Mouse (Mus musculus) hindbrain, embryonic 15.5 days (tissue): ENCODE measurements around the gene Pou2f3. TPM values are rescaled to one million over a fixed set of nuclear protein-coding genes. Genes with fewer than 3 reads are reported as not detected.

Experiments used
- ATAC-seq: fragments of 200-750 bp; cut with Nextera tagmentation; 2 replicates; pipeline ENCODE4 v1.8.0; 2017; ENCODE audit warnings: low read depth, moderate number of reproducible peaks, moderate TSS enrichment; ENCODE audit not compliant: low FRiP score
- H3K27ac ChIP-seq: fragments of 300-500 bp; sonication (generic); replicated peaks from 2 replicates; pipeline ENCODE4 v1.5.1; 2015; ENCODE audit warnings: mild to moderate bottlenecking, inconsistent platforms
- H3K27me3 ChIP-seq: fragments of 300-500 bp; sonication (generic); 2 replicates; pipeline ENCODE4 v1.6.1; 2015; ENCODE audit warnings: control low read depth, inconsistent platforms
- H3K36me3 ChIP-seq: fragments of 300-500 bp; sonication (generic); 2 replicates; pipeline ENCODE4 v1.6.1; 2015; ENCODE audit warnings: control low read depth, inconsistent platforms
- H3K4me1 ChIP-seq: fragments of 300-500 bp; sonication (generic); replicated peaks from 2 replicates; pipeline ENCODE4 v1.6.1; 2015; ENCODE audit warnings: control low read depth, inconsistent platforms
- H3K4me2 ChIP-seq: fragments of 300-500 bp; sonication (generic); 2 replicates; pipeline ENCODE4 v1.6.1; 2015; ENCODE audit warnings: moderate library complexity, mild to moderate bottlenecking, inconsistent platforms
- H3K4me3 ChIP-seq: fragments of 300-500 bp; sonication (generic); 2 replicates; pipeline ENCODE4 v1.5.1; 2015; ENCODE audit warnings: mild to moderate bottlenecking, inconsistent platforms
- H3K9ac ChIP-seq: fragments of 300-500 bp; sonication (generic); 2 replicates; pipeline ENCODE4 v1.6.1; 2015; ENCODE audit warnings: inconsistent platforms
- H3K9me3 ChIP-seq: fragments of 300-500 bp; sonication (generic); 2 replicates; pipeline ENCODE4 v1.6.1; 2016; ENCODE audit warnings: control low read depth, inconsistent platforms
- WGBS: fragments of 180-500 bp; shearing (Covaris S2); methylation state at CpG from one replicate; pipeline ENCODE4 v1.1.7; 2015; 5-methylcytosine and 5-hydroxymethylcytosine counted together
- polyA plus RNA-seq: library from polyadenylated mRNA; unstranded; fragments of >200 nt; fragmentation: Nextera tagmentation; extraction: Ambion mirVana; gene quantifications from 2 replicates; pipeline ENCODE4 v1.2.1, GENCODE M21; 2015

The Pou2f3 gene
- polyA plus RNA-seq, 1 experiment from 2014 or later, result 0.05 TPM

DNA sequence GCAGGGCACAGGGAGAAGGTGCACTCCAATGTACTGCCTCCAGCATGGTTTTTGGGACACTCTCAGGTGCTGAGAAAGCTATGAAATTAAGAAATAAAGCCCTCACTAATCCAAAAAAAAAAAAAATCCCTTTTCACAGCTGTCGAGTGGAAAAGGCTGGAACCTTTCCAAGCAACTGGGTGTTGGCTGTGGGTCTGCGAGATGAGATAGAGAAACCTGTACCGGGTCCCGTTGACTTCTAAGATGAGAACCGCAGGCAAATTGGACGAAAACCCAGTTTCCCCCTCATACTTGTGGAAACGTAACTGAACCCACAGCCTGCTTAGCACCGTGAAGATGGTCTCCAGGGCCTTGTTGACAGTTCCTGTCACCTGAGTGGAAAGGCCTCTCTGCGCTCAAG lies 59.2 kb downstream of the Pou2f3 start:
- Histone ChIP-seq H3K4me1 (peaks cover 6% of the 10 kb centered on the region; the same call in 1 of the 2 replicates), H3K27me3 (no peaks in the 10 kb centered on the region), H3K4me2 (no peak overlapping the region), H3K27ac (no peak overlapping the region), H3K36me3 (no peaks in the 10 kb centered on the region), H3K9me3 (no peaks in the 10 kb centered on the region), H3K4me3 (no peak overlapping the region), H3K9ac (no peak overlapping the region)
- no peak for ATAC-seq
- WGBS, result 77% methylated on average over 9 of the region's 9 CpGs

- WGBS, result 52% methylated on average over 10 of the region's 10 CpGs
- Histone ChIP-seq H3K36me3 (no peaks in the 10 kb centered on the region), H3K9ac (no peak overlapping the region), H3K27me3 (no peaks in the 10 kb centered on the region), H3K9me3 (no peaks in the 10 kb centered on the region), H3K4me3 (no peak overlapping the region), H3K27ac (no peak overlapping the region), H3K4me2 (no peak overlapping the region), H3K4me1 (peaks cover 6% of the 10 kb centered on the region; the same call in 1 of the 2 replicates)
- ATAC-seq, result no peak
Measured at GRCm38 (mm10) chr9:43150075-43150474, 60.1 kb downstream of the Pou2f3 start.

- Histone ChIP-seq H3K36me3 (no peaks in the 10 kb centered on the region), H3K27me3 (no peaks in the 10 kb centered on the region), H3K4me3 (no peak overlapping the region), H3K27ac (no peak overlapping the region), H3K4me2 (no peak overlapping the region), H3K9me3 (no peaks in the 10 kb centered on the region), H3K9ac (no peak overlapping the region), H3K4me1 (peaks cover 6% of the 10 kb centered on the region; the same call in 1 of the 2 replicates)
- no peak for ATAC-seq
- 87% methylated on average over 3 of the region's 3 CpGs for WGBS
Measured at GRCm38 (mm10) chr9:43149498-43149897, 60.7 kb downstream of the Pou2f3 start.

DNA sequence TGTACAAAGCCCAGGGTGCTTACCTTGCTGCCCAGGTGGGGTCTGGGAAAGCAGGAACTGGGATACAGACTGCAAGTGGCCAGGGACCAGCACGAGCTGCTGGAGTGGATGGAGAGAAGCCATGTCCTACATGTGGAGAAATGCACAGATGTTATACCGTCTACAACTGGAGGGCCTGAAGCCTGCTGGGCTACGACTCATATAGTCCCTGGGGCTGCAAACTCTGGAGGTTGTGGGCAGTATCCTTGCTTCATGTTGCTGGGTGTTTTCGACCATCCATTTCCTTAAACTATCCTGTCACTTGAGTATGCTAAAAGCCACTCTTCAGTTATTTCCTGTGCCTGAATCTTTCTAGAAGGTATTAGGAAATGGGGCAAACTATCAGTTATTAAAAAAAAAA lies 65.0 kb downstream of the Pou2f3 start:
- ATAC-seq, result no peak

GRCm38 (mm10) chr9:43144206-43144810 lies 65.9 kb downstream of the Pou2f3 start:
- WGBS, result 74% methylated on average over 12 of the region's 12 CpGs
- H3K4me2 ChIP-seq, result no peak overlapping the region
- no peak overlapping the region for H3K4me3 ChIP-seq
- no peak overlapping the region for H3K9ac ChIP-seq
- no peak for ATAC-seq
- no peaks in the 10 kb centered on the region for H3K9me3 ChIP-seq
- no peaks in the 10 kb centered on the region for H3K36me3 ChIP-seq
- H3K27me3 ChIP-seq, result no peaks in the 10 kb centered on the region
- H3K4me1 ChIP-seq, result 0 out of 2 replicates have a peak, but pooled peaks cover 4% of the 10 kb centered on the region
- no peak overlapping the region for H3K27ac ChIP-seq

More for the DNA sequence above, 65.0 kb downstream of the Pou2f3 start:
- Histone ChIP-seq H3K9me3 (no peaks in the 10 kb centered on the region), H3K4me3 (no peak overlapping the region), H3K4me2 (no peak overlapping the region), H3K27me3 (no peaks in the 10 kb centered on the region), H3K4me1 (peaks cover 8% of the 10 kb centered on the region; the same call in 1 of the 2 replicates), H3K9ac (no peak overlapping the region), H3K36me3 (no peaks in the 10 kb centered on the region), H3K27ac (no peak overlapping the region)
- 95% methylated on average over 4 of the region's 4 CpGs for whole genome bisulfite sequencing

DNA sequence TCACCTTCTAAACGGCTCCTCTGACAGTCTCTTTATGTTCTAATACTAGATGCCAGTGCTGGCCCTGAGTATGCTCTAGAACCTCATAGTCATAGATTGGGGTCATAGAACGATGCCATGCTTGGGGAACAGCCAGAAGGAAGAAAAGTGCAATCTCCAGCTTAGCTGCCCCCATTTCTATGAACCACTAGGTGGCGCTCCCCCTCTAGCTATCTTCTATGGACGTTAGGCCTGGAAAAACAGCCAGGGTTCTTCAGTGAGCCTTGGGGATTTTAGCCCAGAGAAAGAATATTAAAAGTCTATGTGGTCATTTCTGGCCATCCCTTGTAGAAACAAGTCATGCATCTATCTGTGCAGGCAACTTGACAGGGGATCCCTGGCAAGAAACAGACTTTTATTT lies 68.3 kb downstream of the Pou2f3 start:
- Histone ChIP-seq H3K9me3 (no peaks in the 10 kb centered on the region), H3K27ac (no peak overlapping the region), H3K4me2 (no peak overlapping the region), H3K36me3 (no peaks in the 10 kb centered on the region), H3K4me1 (0 out of 2 replicates have a peak, but pooled peaks cover 4% of the 10 kb centered on the region), H3K4me3 (no peak overlapping the region), H3K9ac (no peak overlapping the region), H3K27me3 (no peaks in the 10 kb centered on the region)
- WGBS, result 7% methylated on average over 4 of the region's 4 CpGs
- no peak for ATAC-seq

DNA sequence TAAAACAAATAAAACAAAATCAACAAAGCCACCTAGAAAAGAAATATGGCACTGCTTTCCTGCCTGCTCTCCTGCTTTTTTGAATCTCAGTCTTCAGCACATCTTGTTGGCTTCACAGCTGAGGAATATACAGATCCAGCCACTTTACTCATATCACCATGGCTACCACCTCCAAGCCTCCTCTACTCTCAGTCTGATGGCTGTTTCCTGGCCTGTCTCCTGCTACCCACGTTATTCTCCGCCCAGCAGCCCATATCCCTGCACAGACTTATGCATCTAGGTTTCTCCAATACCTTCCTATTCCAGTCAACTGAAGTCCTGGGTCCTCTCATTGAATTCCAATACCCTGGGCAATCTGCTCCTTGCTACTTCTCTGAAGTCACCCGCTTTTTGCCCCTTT lies 76.6 kb downstream of the Pou2f3 start:
- Histone ChIP-seq H3K9me3 (no peaks in the 10 kb centered on the region), H3K4me1 (peaks cover 7% of the 10 kb centered on the region; the same call in 1 of the 2 replicates), H3K36me3 (no peaks in the 10 kb centered on the region), H3K27ac (no peak overlapping the region), H3K9ac (no peak overlapping the region), H3K27me3 (no peaks in the 10 kb centered on the region), H3K4me2 (no peak overlapping the region), H3K4me3 (no peak overlapping the region)
- WGBS, result 79% methylated on average over 3 of the region's 3 CpGs
- ATAC-seq, result no peak

GRCm38 (mm10) chr9:43132380-43132779 lies 77.8 kb downstream of the Pou2f3 start:
- H3K27me3 ChIP-seq, result no peaks in the 10 kb centered on the region
- no peak overlapping the region for H3K4me2 ChIP-seq
- whole genome bisulfite sequencing, result 42% methylated on average over 4 of the region's 4 CpGs
- H3K9ac ChIP-seq, result no peak overlapping the region
- no peaks in the 10 kb centered on the region for H3K9me3 ChIP-seq
- peaks cover 7% of the 10 kb centered on the region; the same call in 1 of the 2 replicates for H3K4me1 ChIP-seq
- no peak overlapping the region for H3K4me3 ChIP-seq
- ATAC-seq, result no peak
- no peak overlapping the region for H3K27ac ChIP-seq
- no peaks in the 10 kb centered on the region for H3K36me3 ChIP-seq

- Histone ChIP-seq H3K27ac (no peak overlapping the region), H3K4me3 (no peak overlapping the region), H3K9me3 (no peaks in the 10 kb centered on the region), H3K27me3 (no peaks in the 10 kb centered on the region), H3K9ac (no peak overlapping the region), H3K36me3 (no peaks in the 10 kb centered on the region), H3K4me1 (peaks cover 7% of the 10 kb centered on the region; the same call in 1 of the 2 replicates), H3K4me2 (no peak overlapping the region)
- no peak for ATAC-seq
- WGBS, result 77% methylated on average over 5 of the region's 5 CpGs
Measured at GRCm38 (mm10) chr9:43131940-43132339, 78.2 kb downstream of the Pou2f3 start.

DNA sequence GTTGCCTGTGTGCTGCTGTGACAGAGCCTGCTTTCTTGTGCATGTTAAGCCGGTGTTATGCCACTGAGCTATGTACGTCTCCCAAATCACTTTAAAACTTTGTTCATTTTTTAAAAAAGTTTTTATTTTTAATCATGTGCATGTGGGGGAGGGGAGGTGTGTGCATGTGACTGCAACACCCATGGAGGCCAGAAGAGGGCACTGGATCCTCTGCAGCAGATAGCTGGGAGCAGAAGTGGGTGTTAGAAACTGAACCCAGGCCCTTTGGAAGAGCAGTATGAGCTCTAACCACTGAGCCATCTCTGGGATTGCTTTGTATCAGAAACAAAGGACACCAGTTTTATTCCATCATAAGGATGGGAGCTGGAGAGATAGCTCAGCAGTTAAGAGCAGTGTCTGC lies 79.5 kb downstream of the Pou2f3 start:
- Histone ChIP-seq H3K4me2 (no peak overlapping the region), H3K36me3 (no peaks in the 10 kb centered on the region), H3K9ac (no peak overlapping the region), H3K4me3 (no peak overlapping the region), H3K9me3 (no peaks in the 10 kb centered on the region), H3K27me3 (no peaks in the 10 kb centered on the region), H3K27ac (no peak overlapping the region), H3K4me1 (peaks cover 7% of the 10 kb centered on the region; the same call in 1 of the 2 replicates)
- 94% methylated on average over 2 of the region's 2 CpGs for WGBS
- no peak for ATAC-seq

GRCm38 (mm10) chr9:43127101-43127787 lies 82.9 kb downstream of the Pou2f3 start:
- no peak overlapping the region for H3K9ac ChIP-seq
- H3K27ac ChIP-seq, result no peak overlapping the region
- H3K4me1 ChIP-seq, result peaks cover 7% of the 10 kb centered on the region; the same call in 1 of the 2 replicates
- no peak overlapping the region for H3K4me3 ChIP-seq
- H3K9me3 ChIP-seq, result no peaks in the 10 kb centered on the region
- no peak for ATAC-seq
- no peaks in the 10 kb centered on the region for H3K27me3 ChIP-seq
- H3K4me2 ChIP-seq, result no peak overlapping the region
- no peaks in the 10 kb centered on the region for H3K36me3 ChIP-seq
- WGBS, result 68% methylated on average over 10 of the region's 10 CpGs

DNA sequence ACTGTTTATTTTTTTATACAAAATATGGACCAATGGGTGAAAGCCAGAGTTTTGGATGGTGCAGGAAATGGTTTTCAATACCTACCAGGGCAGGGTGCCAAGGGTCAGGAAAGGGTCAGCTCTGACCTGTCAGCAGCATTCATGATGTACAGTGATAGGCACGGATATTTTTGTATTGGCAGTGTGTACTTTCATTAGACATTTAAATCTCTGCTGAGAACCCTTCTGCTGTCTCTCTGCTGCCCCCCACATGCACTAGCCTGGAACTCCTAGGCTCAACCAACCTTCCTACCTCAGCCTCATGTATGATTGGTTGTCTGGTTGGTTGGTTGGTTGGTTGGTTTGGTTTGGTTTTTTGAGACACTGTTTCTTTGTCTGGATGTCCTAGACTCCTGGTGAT lies 87.8 kb downstream of the Pou2f3 start:
- WGBS, result 62% methylated on average over 1 of the region's 1 CpGs
- no peak for ATAC-seq
- no peaks in the 10 kb centered on the region for H3K27me3 ChIP-seq
- H3K27ac ChIP-seq, result no peak overlapping the region
- H3K9me3 ChIP-seq, result no peaks in the 10 kb centered on the region
- H3K9ac ChIP-seq, result no peak overlapping the region
- no peak overlapping the region for H3K4me2 ChIP-seq
- no peaks in the 10 kb centered on the region for H3K4me1 ChIP-seq
- no peaks in the 10 kb centered on the region for H3K36me3 ChIP-seq
- H3K4me3 ChIP-seq, result no peak overlapping the region
